Mouse (Mus musculus) lung, postnatal 0 days (tissue): ENCODE data around the gene Omp. TPM values are rescaled to one million over a fixed set of nuclear protein-coding genes. Genes with fewer than 3 reads are reported as not detected.

Source experiments
- ATAC-seq: fragments of 200-750 bp; cut with Nextera tagmentation; 2 replicates; pipeline ENCODE4 v1.8.0; 2017; ENCODE audit warnings: moderate library complexity
- DNase-seq: peaks from one replicate; pipeline ENCODE4 v3.0.0-alpha.2; 2016; ENCODE audit warnings: low spot score
- H3K27ac ChIP-seq: fragments of 300-500 bp; sonication (generic); 2 replicates; pipeline ENCODE4 v1.5.1; 2014; ENCODE audit warnings: antibody characterized with exemption, mild to moderate bottlenecking, low read length, mixed read lengths
- H3K27me3 ChIP-seq: fragments of 300-500 bp; sonication (generic); replicated peaks from 2 replicates; pipeline ENCODE4 v1.6.1; 2014; ENCODE audit warnings: low read length, mixed read lengths; ENCODE audit not compliant: insufficient read depth
- H3K36me3 ChIP-seq: fragments of 300-500 bp; sonication (generic); 2 replicates; pipeline ENCODE4 v1.6.1; 2014; ENCODE audit warnings: low read length, mixed read lengths; ENCODE audit not compliant: insufficient read depth
- H3K4me1 ChIP-seq: fragments of 300-500 bp; sonication (generic); 2 replicates; pipeline ENCODE4 v1.6.1; 2014; ENCODE audit warnings: antibody characterized with exemption, low read depth, low read length, mixed read lengths; ENCODE audit not compliant: insufficient read depth
- H3K4me2 ChIP-seq: fragments of 300-500 bp; sonication (generic); replicated peaks from 2 replicates; pipeline ENCODE4 v1.6.1; 2014; ENCODE audit warnings: low read depth, mild to moderate bottlenecking, low read length, moderate library complexity, mixed read lengths
- H3K4me3 ChIP-seq: fragments of 300-500 bp; sonication (generic); 2 replicates; pipeline ENCODE4 v1.5.1; 2014; ENCODE audit warnings: low read depth, low read length
- H3K9ac ChIP-seq: fragments of 300-500 bp; sonication (generic); replicated peaks from 2 replicates; pipeline ENCODE4 v1.6.1; 2014; ENCODE audit warnings: low read depth, mild to moderate bottlenecking
- H3K9me3 ChIP-seq: fragments of 300-500 bp; sonication (generic); 2 replicates; pipeline ENCODE4 v1.6.1; 2016; ENCODE audit warnings: low read length, mixed read lengths
- CTCF ChIP-seq: IDR thresholded peaks from 2 replicates; pipeline ENCODE4 v1.5.1; 2016; ENCODE audit warnings: antibody characterized with exemption, mild to moderate bottlenecking
- EP300 ChIP-seq: IDR thresholded peaks from 2 replicates; pipeline ENCODE4 v1.6.1; 2016; ENCODE audit warnings: antibody characterized with exemption, mild to moderate bottlenecking, control low read depth
- WGBS: fragments of 180-500 bp; shearing (Covaris S2); extraction: QIAGEN DNeasy Blood & Tissue Kit; methylation state at CpG from one replicate; pipeline ENCODE4 v1.1.7; 2014; 5-methylcytosine and 5-hydroxymethylcytosine counted together
- polyA plus RNA-seq: library from polyadenylated mRNA; unstranded; fragments of >200 nt; fragmentation: Nextera tagmentation; extraction: Ambion mirVana; gene quantifications from 2 replicates; pipeline ENCODE4 v1.2.1, GENCODE M21; 2015

The Omp gene
- polyA plus RNA-seq, 1 experiment from 2014 or later, result 0.14 TPM

DNA sequence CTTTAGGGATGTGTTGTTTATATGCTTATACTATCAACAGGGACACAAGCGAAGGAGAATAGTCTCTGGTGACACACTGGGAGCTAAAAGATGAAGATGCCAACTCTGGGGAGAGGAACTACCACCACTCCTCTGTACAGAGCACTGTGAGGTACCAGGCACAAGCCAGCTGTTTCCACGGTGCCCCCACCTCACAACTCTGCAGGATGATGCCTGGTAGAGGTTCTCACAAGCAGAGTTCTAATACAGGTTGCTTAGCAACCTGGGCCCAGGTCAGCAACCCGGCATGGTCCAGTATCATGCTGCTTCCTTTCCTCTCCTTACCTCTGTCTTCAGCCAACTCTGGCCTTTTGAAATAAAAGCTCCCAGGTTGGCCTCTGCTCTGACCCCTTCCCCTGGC is 7.7 kb downstream of the Omp start:
- H3K9ac ChIP-seq, result no peak overlapping the region
- H3K4me2 ChIP-seq, result no peak overlapping the region
- H3K27me3 ChIP-seq, result no peaks in the 10 kb centered on the region
- no peaks in the 10 kb centered on the region for H3K9me3 ChIP-seq
- ATAC-seq (no peak), DNase-seq (no peak)
- WGBS, result 51% methylated on average over 3 of the region's 3 CpGs
- no peaks in the 10 kb centered on the region for H3K4me1 ChIP-seq
- H3K4me3 ChIP-seq, result no peak overlapping the region
- H3K36me3 ChIP-seq, result no peaks in the 10 kb centered on the region
- no peak overlapping the region for H3K27ac ChIP-seq
- TF ChIP-seq EP300 (no peak), CTCF (no peak)

DNA sequence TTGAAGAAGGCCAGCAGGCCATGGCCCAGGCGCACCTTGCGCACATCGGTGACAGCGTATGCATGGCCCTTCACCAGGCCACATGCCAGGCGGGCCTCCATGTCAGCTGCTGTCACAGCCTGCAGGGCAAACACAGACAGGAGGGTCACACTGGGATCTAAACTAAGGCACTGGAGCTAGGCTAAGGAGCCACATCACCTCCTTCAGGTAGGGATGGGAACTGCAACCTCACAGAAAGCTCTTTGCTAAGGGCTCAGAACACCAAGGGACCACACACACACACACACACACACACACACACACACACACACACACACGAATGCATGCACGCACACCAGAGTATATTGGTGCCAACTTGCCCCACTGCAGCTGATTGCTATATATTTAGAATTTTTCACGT is 13.6 kb downstream of the Omp start:
- TF ChIP-seq CTCF (peak; percentile 43; the same call in 1 of the 2 replicates), EP300 (no peak)
- no peak for ATAC-seq

DNA sequence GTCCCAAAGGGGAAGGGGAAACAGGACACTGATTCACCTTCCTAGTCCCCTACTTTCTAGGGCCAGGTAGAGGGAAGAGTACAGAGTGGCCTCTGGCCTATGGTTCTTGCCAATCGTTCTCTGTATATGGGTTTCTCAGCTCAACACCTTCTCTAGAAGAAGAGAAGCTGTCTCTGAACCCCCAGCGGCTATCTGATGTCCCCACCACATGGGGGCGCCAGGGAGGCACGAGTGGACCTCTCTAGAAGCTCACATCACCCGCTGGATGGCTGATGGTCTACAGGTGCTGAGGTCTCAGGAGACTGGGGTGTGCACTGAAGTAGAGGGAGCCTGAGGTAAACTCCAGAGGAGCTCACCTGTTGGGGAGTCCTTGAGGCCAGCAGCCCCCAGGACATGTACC is 19.8 kb downstream of the Omp start:
- WGBS, result 41% methylated on average over 5 of the region's 5 CpGs
- no peaks in the 10 kb centered on the region for H3K27me3 ChIP-seq
- no peaks in the 10 kb centered on the region for H3K4me1 ChIP-seq
- no peaks in the 10 kb centered on the region for H3K36me3 ChIP-seq
- H3K27ac ChIP-seq, result no peak overlapping the region
- DNase-seq (peak; percentile 37), ATAC-seq (no peak)
- no peaks in the 10 kb centered on the region for H3K9me3 ChIP-seq
- TF ChIP-seq CTCF (peak; percentile 67), EP300 (no peak)
- H3K9ac ChIP-seq, result no peak overlapping the region
- H3K4me3 ChIP-seq, result no peak overlapping the region
- H3K4me2 ChIP-seq, result no peak overlapping the region

More for the DNA sequence above, 13.6 kb downstream of the Omp start:
- no peaks in the 10 kb centered on the region for H3K4me1 ChIP-seq
- no peaks in the 10 kb centered on the region for H3K36me3 ChIP-seq
- H3K27me3 ChIP-seq, result no peaks in the 10 kb centered on the region
- WGBS, result 91% methylated on average over 8 of the region's 8 CpGs
- H3K4me2 ChIP-seq, result no peak overlapping the region
- no peak for DNase-seq
- no peaks in the 10 kb centered on the region for H3K9me3 ChIP-seq
- H3K4me3 ChIP-seq, result no peak overlapping the region
- H3K9ac ChIP-seq, result no peak overlapping the region
- H3K27ac ChIP-seq, result no peak overlapping the region

DNA sequence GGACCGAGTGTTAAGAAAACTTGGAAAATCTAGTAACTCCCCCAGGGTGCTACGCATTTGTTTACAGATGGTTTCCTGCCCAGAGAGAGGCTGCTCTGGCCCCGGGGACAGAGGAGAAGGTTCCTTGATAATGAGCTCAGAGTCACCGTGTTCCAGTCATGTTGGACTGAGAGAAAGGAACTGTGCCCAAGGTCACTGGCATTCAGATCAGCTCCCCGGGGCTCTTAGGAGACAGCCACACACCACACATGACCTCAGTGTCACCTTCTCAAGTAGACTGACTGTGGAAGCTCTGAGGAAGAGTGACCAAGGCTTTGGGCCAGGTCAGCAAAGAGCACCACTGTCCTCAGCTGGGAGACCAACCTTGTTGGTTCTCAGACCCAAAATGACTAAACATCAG is 20.6 kb downstream of the Omp start:
- Histone ChIP-seq H3K9ac (no peak overlapping the region), H3K4me3 (no peak overlapping the region), H3K27ac (no peak overlapping the region), H3K36me3 (no peaks in the 10 kb centered on the region), H3K4me1 (no peaks in the 10 kb centered on the region), H3K4me2 (no peak overlapping the region), H3K9me3 (no peaks in the 10 kb centered on the region), H3K27me3 (no peaks in the 10 kb centered on the region)
- WGBS, result 21% methylated on average over 5 of the region's 5 CpGs
- no peak for ATAC-seq
- no peak for DNase-seq
- no peak for TF ChIP-seq EP300
- no peak for TF ChIP-seq CTCF

DNA sequence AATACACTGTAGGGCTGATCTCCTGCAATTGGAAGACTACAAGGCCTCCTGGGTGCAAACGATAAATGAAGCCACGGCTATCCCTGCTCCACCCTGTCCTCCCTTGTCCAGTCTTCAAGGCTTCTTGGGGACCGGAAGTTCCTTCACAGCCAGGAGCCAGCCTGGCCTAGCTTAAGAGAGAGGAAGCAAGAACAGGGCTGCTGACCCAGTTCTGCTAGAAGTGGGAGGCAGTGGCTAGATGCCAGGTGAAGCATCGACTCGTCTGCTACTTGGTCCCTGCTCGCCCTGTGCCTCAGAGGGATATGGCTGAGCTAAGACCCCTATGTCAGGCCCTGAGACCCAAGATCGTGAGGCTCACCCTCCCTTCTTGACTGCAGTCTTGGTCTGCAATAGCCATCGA is 23.6 kb downstream of the Omp start:
- no peak for DNase-seq
- 61% methylated on average over 8 of the region's 8 CpGs for WGBS

DNA sequence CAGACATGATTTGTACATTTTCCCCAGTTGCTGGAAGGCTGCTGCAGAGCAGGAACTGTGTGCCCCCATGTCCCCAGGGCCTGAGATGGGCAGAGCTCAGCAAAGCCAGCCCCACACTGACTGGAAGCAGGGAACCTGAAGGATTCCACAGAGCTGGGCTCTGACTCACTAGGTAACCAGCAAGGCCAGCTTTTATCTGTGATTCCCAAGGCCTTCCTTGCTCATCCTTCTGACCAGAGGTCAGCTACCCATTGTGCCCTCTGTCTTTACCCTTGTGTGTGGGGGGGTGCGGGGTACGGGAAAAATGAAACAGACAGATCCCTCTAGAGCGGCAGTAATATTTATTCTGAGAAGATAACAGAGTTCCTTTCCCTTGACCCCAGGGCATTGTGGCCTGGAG is 24.1 kb downstream of the Omp start:
- Histone ChIP-seq H3K27ac (no peak overlapping the region), H3K27me3 (no peaks in the 10 kb centered on the region), H3K4me1 (peaks cover 7% of the 10 kb centered on the region), H3K9me3 (no peaks in the 10 kb centered on the region), H3K4me3 (no peak overlapping the region), H3K9ac (no peak overlapping the region), H3K36me3 (no peaks in the 10 kb centered on the region), H3K4me2 (no peak overlapping the region)
- DNase-seq, result no peak
- WGBS, result 32% methylated on average over 3 of the region's 3 CpGs
- TF ChIP-seq CTCF (no peak), EP300 (no peak)
- no peak for ATAC-seq

More for the DNA sequence above, 23.6 kb downstream of the Omp start:
- no peaks in the 10 kb centered on the region for H3K27me3 ChIP-seq
- TF ChIP-seq EP300, result no peak
- no peak for TF ChIP-seq CTCF
- no peak overlapping the region for H3K4me2 ChIP-seq
- H3K9ac ChIP-seq, result no peak overlapping the region
- H3K27ac ChIP-seq, result no peak overlapping the region
- peaks cover 4% of the 10 kb centered on the region for H3K4me1 ChIP-seq
- H3K36me3 ChIP-seq, result no peaks in the 10 kb centered on the region
- no peaks in the 10 kb centered on the region for H3K9me3 ChIP-seq
- no peak overlapping the region for H3K4me3 ChIP-seq
- no peak for ATAC-seq

DNA sequence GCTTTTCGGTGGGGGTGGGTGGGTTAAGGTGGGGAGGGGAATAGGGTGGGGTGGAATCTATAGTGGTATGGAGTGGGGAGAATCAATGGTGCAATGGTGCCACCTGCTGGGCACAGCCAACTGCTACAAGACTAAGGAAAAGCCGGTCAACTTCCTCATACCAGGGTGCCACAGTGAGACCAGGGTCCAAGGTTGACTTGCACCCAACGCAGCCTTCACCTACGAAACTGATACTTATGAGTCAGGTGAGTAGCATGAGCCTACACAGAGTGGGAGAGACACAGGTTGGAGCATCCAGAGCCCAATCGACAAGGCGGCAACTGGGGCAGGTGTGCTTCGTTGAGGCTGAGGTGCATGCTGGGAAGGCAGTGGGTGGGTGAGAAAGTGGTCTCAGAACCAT is 25.0 kb downstream of the Omp start:
- H3K4me3 ChIP-seq, result no peak overlapping the region
- TF ChIP-seq CTCF (peak; percentile 84), EP300 (no peak)
- H3K27ac ChIP-seq, result no peak overlapping the region
- H3K9me3 ChIP-seq, result no peaks in the 10 kb centered on the region
- peak overlapping the region; percentile 42 for H3K4me2 ChIP-seq
- peak; percentile 73 for ATAC-seq
- peaks cover 7% of the 10 kb centered on the region for H3K4me1 ChIP-seq
- H3K27me3 ChIP-seq, result no peaks in the 10 kb centered on the region
- peak; percentile 79 for DNase-seq
- WGBS, result 9% methylated on average over 7 of the region's 7 CpGs
- H3K36me3 ChIP-seq, result no peaks in the 10 kb centered on the region
- no peak overlapping the region for H3K9ac ChIP-seq
